Mouse (Mus musculus) erythroblast, embryonic 14.5 days (primary cell): ENCODE results near the gene Snd1.

ENCODE experiments used
- GATA1 ChIP-seq: IDR thresholded peaks from 2 replicates; pipeline ENCODE4 v1.6.1; 2012; ENCODE audit warnings: low read length, inconsistent platforms, mixed read lengths
- TAL1 ChIP-seq: IDR thresholded peaks from 3 replicates; pipeline ENCODE4 v1.6.1; 2012; ENCODE audit warnings: low read length, inconsistent platforms, mixed read lengths

DNA sequence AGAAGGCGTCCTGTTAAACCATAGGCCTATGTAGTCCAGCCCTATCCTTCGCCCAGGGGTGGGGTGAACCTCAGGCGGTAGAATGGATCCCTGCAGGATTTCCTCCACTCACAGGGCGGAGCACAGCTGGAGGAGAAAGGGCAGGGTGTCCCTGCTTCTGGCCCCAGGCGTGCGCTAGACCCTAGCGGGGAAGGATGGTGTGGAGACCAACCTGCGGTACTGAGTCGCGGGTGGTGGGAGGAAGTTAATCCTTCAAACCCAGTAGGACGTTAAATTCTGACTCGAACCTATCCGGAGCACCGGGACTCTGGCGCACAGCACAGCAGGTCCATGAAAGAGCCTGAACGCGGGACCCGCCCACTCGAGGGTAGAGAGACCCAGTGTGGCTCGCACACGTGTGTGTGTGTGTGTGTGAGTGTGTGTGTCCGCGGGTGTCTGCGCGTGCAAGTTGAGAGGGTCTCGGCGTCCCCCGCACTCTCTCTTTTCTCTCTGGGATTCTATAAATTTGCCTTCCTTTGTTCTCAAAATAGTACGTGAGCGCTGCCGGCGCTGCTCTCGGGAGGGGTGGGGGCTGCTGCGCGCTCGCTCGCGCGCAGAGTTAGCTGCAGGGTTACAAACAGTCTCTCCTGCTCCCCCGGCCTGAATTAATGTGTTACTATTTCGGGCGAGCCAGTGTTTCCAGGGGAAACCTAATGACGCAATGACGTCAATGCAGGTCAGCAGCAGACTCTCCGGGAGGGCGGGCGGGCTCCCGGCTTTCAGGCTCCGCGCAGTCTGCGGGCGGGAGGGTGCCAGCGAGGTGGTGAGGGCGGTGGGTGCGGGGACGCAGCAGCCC is 506.0 kb downstream of the Snd1 start:
- no peak for TF ChIP-seq GATA1
- no peak for TF ChIP-seq TAL1
